Mouse (Mus musculus): ENCODE data around the gene Stmn1. TPM values are rescaled to one million over a fixed set of nuclear protein-coding genes. Genes with fewer than 3 reads are reported as not detected.
"Not testable (repeated sequence)": the region's sequence is repeated elsewhere in the genome, so short reads cannot be mapped to it uniquely, and the experiment has no call there.

Stmn1 gene
- total RNA-seq, 4 experiments from 2014 or later: 20.9 to 31.8 (median 30.0) TPM

GRCm38 (mm10) chr4:134488211-134488610, 20.1 kb downstream of the Stmn1 start:
- DNase-seq: no peak

DNA sequence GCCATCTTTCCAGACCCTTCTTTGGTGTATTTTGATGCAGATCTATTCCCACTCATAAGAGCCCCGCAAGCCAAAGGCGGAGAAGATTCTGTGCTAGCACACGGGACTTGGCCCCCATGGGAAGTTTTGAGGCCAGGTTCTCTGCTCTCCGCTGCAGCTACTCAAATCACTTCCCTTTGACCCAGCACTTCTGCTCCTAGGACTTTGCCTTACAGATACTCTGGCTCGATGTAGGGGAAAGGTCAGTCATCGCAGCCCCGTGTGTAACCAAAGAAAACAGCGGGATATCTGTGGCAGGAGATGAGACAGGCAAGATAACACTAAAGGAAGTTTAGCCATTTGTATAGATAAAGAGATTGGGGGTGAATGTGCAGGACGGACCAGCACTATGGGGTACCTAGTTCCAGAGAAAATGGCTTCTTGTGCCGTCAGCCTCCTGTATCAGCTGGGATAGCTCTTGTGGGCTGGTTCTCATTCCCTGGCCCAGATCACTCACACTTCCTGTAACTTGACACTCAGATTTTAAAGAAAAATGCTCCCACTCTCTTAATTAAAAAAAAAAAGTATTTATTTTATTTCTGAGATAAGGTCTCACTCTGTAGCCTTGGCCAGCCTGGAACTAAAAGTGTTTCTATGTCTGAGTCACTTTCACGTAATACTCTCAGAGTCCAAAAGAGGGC, 22.0 kb downstream of the Stmn1 start:
- DNase-seq: no peak

- no peak for DNase-seq
Measured at GRCm38 (mm10) chr4:134491716-134492115, 23.6 kb downstream of the Stmn1 start.

DNA sequence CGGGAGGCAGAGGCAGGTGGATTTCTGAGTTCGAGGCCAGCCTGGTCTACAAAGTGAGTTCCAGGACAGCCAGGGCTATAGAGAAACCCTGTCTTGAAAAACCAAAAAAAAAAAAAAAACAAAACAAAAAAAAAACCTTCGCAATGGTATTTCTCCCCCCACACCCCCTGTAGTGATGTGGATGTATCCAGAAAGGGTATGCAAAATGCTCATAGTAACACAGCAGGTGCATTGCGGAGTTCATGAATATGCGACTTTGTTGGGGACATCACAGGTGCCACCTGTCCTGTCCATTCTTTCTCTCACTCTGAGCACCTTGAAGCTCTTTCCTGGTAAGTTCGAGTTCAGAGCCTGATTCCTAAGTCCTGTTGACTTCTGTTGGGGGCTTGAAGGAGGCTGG, 26.0 kb downstream of the Stmn1 start:
- not testable (repeated sequence) for DNase-seq

DNA sequence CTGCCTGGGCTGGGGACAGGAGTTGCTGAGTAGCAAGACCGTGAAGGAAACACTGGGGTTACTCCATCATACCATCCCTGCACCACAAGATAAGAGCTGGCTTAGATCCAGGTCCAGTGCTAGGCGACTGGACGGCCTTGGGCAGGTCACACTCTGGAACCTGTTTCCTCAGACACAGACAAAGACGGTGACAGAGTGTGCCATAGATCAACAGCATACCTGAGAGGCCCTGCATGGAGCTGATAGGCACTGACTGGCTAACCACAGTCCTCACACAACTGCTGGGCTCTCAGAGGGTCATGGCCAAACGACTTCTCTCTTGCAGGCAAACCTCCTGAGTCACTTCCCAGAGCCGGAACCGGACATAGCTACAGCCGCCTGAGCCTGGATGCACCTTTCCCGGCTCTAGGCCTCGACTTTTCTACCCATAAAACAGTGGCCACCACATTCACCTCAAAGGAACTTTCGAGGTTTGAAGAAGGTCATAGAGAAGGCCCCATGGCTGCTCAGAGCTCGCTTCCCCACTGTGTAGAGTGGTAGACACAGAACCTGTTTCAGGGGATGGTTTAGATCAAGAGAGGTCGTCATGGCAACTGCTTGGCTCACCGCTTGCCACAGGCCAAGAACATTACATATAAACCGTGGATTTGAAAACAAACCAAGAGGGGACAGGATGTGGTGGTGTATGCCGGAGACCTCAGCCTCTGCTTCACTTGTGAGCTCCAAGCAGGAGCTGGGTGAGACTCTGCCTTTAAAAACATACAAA, 26.8 kb downstream of the Stmn1 start:
- DNase-seq: peak; percentile 61

GRCm38 (mm10) chr4:134495546-134495923, 27.4 kb downstream of the Stmn1 start:
- DNase-seq: no peak

DNA sequence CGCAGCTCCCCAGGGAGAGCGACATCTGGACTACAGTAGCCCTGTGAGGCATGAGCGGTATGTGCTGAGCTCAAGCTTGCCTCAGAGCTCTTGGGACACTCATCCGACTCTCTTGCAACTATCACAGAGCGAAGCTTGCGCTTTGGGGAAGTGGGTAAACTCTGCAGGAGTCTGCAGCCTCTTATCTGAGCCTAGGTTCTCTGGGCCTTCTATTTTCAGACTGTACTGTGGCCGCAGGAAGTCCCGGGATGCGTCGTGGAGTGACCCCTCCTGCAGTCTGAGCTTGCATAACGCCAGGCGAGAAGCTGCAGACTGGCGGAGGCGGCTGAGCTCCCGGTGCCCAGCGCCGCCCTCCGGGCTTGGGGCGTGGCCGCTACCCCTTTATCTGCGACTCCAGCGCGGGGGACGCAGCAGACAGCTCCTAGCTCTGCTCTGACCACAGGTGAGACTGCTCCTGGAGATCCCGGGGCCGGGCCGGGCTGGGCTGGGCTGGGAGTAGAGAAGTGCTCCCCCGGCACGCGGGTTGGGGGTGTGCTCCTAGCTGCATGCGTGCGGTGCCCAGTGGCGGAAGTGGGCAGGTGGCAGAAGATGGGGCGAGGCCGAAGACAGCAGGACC, 28.6 kb downstream of the Stmn1 start, which contains the start of gene Paqr7:
TSS of gene Paqr7 (plus strand) at position 103 of the 616 bp plus-strand sequence.
- DNase-seq: peak; percentile 81

- no peak for DNase-seq
Measured at GRCm38 (mm10) chr4:134497223-134497622, 29.1 kb downstream of the Stmn1 start.

GRCm38 (mm10) chr4:134497986-134498731, 30.0 kb downstream of the Stmn1 start:
- DNase-seq: no peak

DNA sequence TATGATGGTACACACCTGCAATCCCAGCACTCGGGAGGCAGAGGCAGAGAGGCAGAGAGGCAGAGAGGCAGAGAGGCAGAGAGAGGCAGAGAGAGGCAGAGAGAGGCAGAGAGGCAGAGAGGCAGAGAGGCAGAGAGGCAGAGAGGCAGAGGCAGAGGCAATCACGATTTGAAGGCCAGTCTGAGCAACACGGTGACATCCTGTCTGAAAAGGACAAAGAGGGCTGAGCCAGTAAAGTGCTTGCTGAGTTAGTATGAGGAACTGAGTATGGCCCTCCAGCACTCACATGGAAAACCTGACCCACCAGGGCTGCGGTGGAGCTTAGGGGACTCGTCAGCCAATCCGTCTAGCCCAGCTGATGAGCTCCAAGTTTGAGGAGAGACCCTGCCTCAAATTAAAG, 30.9 kb downstream of the Stmn1 start:
- not testable (repeated sequence) for DNase-seq

DNA sequence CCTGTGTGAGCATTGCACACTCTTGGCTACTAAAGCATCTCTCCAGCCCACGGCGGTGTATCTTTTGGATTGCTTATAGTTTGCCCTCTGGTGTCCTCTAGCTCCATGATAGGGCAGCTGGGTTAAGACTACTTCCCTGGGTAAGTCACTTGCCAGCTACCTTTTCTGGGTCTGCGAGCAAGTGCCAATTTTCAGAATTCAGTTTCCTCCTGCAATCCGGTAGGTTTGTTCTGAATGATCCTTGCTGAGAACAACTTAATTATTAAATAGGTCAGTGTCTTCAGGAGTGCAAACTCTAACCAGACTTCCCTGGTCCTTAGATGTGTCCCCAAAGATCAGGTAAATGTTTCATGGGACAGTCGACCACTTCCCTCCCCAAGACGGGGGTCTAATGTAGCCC, 33.0 kb downstream of the Stmn1 start:
- no peak for DNase-seq

DNA sequence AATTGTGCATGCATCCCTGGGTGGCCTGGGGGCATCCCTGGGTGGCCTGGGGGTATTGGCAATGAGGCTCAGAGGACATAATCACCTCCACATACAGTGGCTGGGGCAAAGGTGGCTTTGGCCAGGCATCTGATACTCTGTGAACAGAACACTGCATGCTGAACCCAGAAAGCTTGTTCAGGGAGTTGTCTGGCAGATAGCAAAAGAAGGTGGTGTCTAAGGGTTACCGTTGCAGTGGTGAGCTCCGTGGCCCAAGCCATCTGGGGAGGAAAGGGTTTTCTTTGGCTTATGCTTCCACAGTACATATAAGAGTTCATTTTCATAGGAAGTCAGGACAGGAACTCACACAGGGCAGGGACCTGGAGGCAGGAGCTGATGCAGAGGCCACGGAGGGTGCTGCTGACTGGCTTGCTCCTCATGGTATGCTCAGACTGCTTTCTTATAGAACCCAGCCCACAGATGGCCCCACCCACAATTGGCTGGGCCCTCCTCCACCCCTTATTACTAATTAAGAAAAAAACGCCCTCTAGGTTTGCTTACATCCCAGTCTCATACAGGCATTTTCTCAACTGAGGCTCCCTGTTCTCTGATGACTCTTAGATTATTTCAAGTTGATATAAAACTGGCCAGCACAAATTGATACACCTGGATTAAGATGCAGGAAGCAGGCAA, 35.7 kb downstream of the Stmn1 start:
- DNase-seq: no peak

DNA sequence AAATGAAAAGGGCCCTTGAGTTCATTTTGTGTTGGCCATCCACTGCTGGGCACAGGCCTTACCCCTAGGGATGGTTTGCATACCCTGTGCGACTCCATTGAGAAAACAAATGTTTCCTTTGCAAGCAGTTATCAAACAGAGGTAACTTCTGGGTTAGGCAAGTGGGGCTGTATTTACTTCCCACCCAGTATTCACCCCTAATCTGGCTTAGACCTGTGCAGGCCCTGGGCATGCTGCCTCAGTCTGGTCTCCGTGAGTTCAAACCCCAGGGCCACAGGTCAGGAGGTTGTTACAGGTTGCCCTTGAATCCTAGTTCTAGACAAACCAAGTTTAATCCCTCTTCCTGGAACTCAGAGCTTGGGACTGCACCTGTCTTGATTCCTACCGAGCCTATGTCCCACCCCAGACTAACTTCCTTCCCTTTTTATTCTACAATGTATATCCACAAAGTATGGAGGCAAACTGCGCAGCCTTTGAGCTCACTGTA, 37.2 kb downstream of the Stmn1 start:
- no peak for DNase-seq

GRCm38 (mm10) chr4:134505966-134506594, 38.0 kb downstream of the Stmn1 start:
- DNase-seq: no peak

GRCm38 (mm10) chr4:134506713-134507112, 38.6 kb downstream of the Stmn1 start:
- DNase-seq: no peak

DNA sequence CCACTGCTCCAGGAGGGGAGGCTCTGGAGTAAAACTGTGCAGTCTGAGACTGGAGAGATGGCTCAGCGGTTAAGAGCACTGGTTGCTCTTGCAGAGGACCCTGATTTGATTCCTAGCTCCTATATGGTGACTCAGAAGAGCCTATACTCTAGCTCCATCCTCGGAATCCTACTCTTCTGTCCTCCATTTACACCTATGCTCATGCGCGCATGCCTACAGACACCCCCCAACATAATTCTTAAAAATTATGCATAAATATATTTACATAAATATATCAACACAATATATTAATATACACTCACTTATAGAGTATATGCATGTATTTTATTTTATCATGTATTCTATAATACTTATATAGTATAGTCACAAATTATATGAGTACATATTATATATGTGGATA, 42.3 kb downstream of the Stmn1 start:
- no peak for DNase-seq

- peak; percentile 84 for DNase-seq
Measured at GRCm38 (mm10) chr4:134510845-134511411, 42.8 kb downstream of the Stmn1 start, which contains the start of gene Aunip. Gene Aunip (plus strand): TSS chr4:134510999.

DNA sequence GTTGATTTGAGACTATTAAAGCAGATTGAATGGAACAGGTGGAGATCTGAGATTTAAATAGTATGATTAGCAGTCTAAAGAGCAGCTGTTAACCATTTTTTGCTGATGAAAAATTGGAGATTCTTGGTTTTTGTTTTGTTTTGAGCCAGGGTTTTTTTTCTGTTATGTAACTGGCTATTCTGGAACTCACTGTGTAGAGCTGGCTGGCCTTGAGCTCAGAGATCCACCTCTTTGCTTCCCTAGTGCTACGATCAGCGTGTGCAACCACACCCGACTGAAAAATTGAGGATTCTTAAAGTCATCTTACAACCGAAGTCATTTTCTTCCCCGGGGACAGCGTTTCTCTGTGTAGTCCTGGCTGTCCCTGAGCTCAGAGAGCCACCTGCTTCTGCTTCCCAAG, 43.6 kb downstream of the Stmn1 start:
- DNase-seq: no peak

DNA sequence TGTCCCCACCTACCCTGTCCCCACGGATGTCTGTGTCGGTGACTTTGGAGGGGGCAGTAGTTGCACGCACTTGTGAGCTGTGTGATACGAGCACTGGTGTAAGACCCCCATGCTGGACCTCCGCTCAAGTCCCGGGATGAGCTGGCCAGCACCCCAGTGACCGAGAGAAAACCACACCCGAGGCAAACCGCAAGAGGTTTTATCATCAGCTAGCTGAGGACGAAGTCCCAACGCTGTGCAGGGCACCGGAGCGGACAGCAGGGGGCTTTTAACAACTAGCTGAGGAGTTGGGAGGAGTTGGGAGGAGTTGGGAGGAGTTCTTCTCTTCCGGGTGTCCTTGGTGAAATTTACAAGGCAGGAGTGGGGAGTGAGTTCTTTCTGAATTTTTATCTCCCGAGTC, 44.7 kb downstream of the Stmn1 start:
- DNase-seq: peak; percentile 76

DNA sequence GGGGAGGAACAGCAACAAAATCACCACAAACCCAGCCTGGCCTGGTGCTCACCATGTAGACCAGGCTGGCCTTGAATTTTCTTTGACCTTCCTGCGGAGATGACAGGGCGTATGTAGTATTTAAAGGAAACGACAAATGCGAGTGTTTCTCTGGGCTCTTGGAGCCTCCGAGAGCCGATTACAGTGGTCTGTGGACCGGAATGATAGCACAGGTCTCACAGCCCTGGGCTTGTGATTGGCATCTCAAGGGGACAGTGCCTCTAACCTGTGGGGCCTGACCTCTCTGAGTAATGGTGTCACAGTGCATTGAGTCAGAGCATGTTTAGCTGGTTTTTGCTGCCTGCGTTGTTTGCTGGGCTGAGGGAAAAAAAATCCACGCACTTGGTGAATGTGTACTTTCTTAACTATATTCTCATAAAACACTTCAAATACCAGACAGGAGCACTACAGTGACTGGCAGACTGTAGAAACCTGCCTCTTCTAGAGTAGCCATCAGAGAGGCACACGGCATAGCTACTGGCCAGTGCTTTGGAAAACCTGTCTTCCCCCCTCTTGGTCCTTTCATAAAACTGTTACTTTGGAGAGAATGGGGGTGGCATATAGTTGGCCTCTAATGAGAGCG, 46.3 kb downstream of the Stmn1 start:
- DNase-seq: no peak

DNA sequence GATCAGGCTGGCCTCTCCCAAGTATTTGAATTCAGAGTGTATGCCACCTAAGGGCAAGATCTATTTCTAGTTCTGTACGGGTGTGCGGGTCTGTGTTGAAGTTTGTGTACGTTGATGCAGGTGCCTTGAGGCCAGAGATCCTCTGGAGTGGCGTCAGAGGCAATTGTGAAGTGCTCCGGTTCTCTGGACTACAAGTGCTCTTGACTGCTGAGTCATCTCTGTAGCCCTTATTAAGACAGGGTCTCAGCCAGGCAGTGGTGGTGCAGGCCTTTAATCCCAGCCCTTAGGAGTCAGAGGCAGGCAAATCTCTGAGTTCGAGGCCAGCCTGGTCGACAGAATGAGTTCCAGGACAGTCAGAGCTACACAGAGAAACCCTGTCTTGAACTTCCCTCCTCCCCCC, 47.5 kb downstream of the Stmn1 start:
- no peak for DNase-seq

Measured in adrenal gland, adult 8-10 months (tissue).